Mouse (Mus musculus): ENCODE data around the gene Ak4. TPM values are rescaled to one million over a fixed set of nuclear protein-coding genes. Genes with fewer than 3 reads are reported as not detected.
"Not testable (repeated sequence)": the region's sequence is repeated elsewhere in the genome, so short reads cannot be mapped to it uniquely, and the experiment has no call there.

The Ak4 gene
- total RNA-seq, 1 experiment = 48.1 TPM

DNA sequence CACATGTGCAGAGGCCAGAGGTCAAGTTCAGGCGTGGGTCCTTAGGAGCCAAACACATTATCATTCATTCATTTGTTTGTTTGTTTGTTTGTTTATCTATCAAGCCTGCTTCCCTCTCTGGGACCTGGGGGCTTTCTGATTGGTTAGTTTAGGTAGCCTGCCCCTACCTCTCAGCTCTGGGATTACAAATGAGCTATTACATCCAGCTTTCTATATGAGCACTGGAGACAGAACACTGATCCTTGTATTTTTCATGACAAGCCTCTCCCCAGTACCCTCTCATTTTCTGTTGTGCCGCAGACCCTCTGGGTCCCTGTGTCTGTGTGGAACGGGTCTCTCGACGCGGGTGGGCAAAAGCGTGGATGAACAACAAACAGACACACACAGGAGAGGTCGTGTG lies 30.8 kb upstream of the Ak4 start:
- H3K27ac ChIP-seq (ENCODE audit: insufficient read depth, low read depth, low read length, poor library complexity, severe bottlenecking) = peak overlapping the region; percentile 91

DNA sequence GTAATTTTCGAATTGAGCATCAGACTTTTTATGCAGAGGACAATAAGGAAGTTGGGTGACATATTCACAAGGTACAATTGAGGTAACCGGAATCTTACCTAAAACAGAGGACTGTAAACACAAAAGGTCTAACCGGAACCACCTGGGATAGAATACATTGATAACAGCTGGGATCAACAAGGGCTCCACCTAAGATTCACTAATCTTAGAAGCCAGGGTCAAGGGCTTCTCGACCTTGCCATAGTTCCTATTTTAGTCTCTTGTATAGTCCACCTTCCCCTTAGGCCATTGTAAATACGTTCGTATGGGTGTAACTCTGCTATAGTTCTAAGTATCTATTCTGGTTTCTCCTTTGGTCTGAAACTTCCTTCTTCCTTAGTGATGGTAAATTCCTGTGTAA lies 30.4 kb upstream of the Ak4 start:
- DNase-seq (ENCODE audit: low read depth, low spot score) = peak; percentile 51
- H3K9ac ChIP-seq (ENCODE audit: insufficient read depth, low read depth, low read length, poor library complexity, severe bottlenecking); H3K36me3 ChIP-seq (ENCODE audit: control insufficient read depth, insufficient read depth, low read length, poor library complexity, severe bottlenecking); in situ Hi-C loops (cut with MboI; ENCODE audit: low sequenced_read_pairs in 2 of 2, unreplicated experiment in 2 of 2); H3K9me3 ChIP-seq (ENCODE audit: control insufficient read depth, insufficient read depth, low read depth, low read length): not testable (repeated sequence)
- H3K27ac ChIP-seq (ENCODE audit: insufficient read depth, low read depth, low read length, poor library complexity, severe bottlenecking) = peak overlapping the region; percentile 91
- peaks cover 5 to 23% of the 10 kb centered on the region in 2 experiments for H3K4me1 ChIP-seq (ENCODE audit: control insufficient read depth in 2 of 2, insufficient read depth in 2 of 2, low read length in 2 of 2, poor library complexity in 1 of 2)
- H3K4me3 ChIP-seq (ENCODE audit: insufficient read depth in 1 of 2, low read depth in 1 of 2, low read length in 2 of 2, poor library complexity in 1 of 2, severe bottlenecking in 1 of 2) = 0 out of 4 replicates have a peak overlapping the region, but pooled peaks of 1 of the 2 experiments have one; percentile 28

More for the DNA sequence above, 30.8 kb upstream of the Ak4 start:
- no peak for TF ChIP-seq ZNF384 (IDR thresholded peaks at IDR 0.05; ENCODE audit: low read depth, low read length)
- TF ChIP-seq MAFK (IDR thresholded peaks at IDR 0.05; ENCODE audit: insufficient read depth, low read depth, low read length) = no peak
- no peak for TF ChIP-seq CHD2 (IDR thresholded peaks at IDR 0.05; ENCODE audit: low read depth, low read length)
- TF ChIP-seq ZC3H11A (IDR thresholded peaks at IDR 0.05; ENCODE audit: borderline replicate concordance, low read depth, low read length) = no peak
- no peak for TF ChIP-seq HCFC1 (IDR thresholded peaks at IDR 0.05; ENCODE audit: borderline replicate concordance, insufficient read depth, low read length)
- Histone ChIP-seq H3K4me3 (ENCODE audit: insufficient read depth in 1 of 2, low read depth in 1 of 2, low read length in 2 of 2, poor library complexity in 1 of 2, severe bottlenecking in 1 of 2) (0 out of 4 replicates have a peak overlapping the region, but pooled peaks of 1 of the 2 experiments have one; percentile 28), H3K9me3 (ENCODE audit: control insufficient read depth, insufficient read depth, low read depth, low read length) (no peaks in the 10 kb centered on the region), H3K36me3 (ENCODE audit: control insufficient read depth, insufficient read depth, low read length, poor library complexity, severe bottlenecking) (no peaks in the 10 kb centered on the region), H3K9ac (ENCODE audit: insufficient read depth, low read depth, low read length, poor library complexity, severe bottlenecking) (no peak overlapping the region), H3K4me1 (ENCODE audit: control insufficient read depth in 2 of 2, insufficient read depth in 2 of 2, low read length in 2 of 2, poor library complexity in 1 of 2) (peaks cover 4 to 23% of the 10 kb centered on the region in 2 experiments)
- DNase-seq (ENCODE audit: low read depth, low spot score) = no peak
- in situ Hi-C loops (cut with MboI; ENCODE audit: low sequenced_read_pairs in 2 of 2, unreplicated experiment in 2 of 2) = no loop called here

DNA sequence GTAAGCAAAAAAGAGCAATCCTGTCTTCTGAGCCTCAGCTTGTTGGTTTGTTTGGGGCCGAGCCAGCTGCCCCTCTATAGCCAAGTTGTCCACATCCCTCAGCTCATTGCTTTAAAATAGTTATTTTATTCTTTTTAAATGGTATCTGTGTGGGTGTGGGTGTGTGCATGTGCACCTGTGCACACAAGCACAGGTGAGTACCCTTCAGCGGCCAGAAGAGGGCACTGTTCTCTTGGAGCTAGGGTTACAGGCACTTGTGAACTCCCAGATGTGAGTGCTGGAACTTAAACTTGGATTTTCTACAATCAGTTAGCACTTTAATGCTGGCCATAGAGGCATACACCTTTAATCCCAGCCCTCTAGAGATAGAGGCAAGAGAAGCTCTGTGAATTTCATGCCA lies 26.8 kb upstream of the Ak4 start:
- H3K27ac ChIP-seq (ENCODE audit: insufficient read depth, low read depth, low read length, poor library complexity, severe bottlenecking) = no peak overlapping the region
- TF ChIP-seq ZNF384 (IDR thresholded peaks at IDR 0.05; ENCODE audit: low read depth, low read length) = no peak
- TF ChIP-seq MAFK (IDR thresholded peaks at IDR 0.05; ENCODE audit: insufficient read depth, low read depth, low read length) = no peak
- peak; percentile 61; the same call in 1 of the 2 replicates for TF ChIP-seq ZC3H11A (IDR thresholded peaks at IDR 0.05; ENCODE audit: borderline replicate concordance, low read depth, low read length)
- in situ Hi-C loops (cut with MboI; ENCODE audit: low sequenced_read_pairs in 2 of 2, unreplicated experiment in 2 of 2) = no loop called here
- no peaks in the 10 kb centered on the region for H3K9me3 ChIP-seq (ENCODE audit: control insufficient read depth, insufficient read depth, low read depth, low read length)
- peak; percentile 71 for DNase-seq (ENCODE audit: low read depth, low spot score)
- H3K36me3 ChIP-seq (ENCODE audit: control insufficient read depth, insufficient read depth, low read length, poor library complexity, severe bottlenecking) = no peaks in the 10 kb centered on the region
- H3K9ac ChIP-seq (ENCODE audit: insufficient read depth, low read depth, low read length, poor library complexity, severe bottlenecking) = no peak overlapping the region
- peaks cover 5 to 23% of the 10 kb centered on the region in 2 experiments for H3K4me1 ChIP-seq (ENCODE audit: control insufficient read depth in 2 of 2, insufficient read depth in 2 of 2, low read length in 2 of 2, poor library complexity in 1 of 2)
- H3K4me3 ChIP-seq (ENCODE audit: insufficient read depth in 1 of 2, low read depth in 1 of 2, low read length in 2 of 2, poor library complexity in 1 of 2, severe bottlenecking in 1 of 2) = no peak overlapping the region

DNA sequence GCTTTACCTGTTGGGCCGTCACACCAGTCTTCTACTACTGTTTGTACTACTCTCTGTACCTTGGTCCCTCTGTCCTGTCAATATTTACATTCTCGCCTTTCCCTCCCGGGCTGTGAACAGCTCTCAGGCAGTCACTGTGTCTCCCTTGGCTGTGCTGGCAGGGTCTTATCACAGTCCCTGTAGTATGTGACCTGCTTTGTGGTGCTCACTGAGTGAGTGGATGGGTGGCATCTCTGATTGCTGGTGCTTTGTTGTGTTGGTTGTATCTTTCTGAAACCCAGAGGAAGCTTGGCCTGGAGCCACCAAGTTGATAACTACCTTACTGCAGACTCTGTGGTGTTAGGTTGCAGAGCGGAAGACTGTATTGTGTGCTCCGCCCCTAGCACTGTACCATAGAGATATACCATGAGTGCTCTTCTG lies 25.8 kb upstream of the Ak4 start:
- in situ Hi-C loops (cut with MboI; ENCODE audit: low sequenced_read_pairs in 2 of 2, unreplicated experiment in 2 of 2) = no loop called here
- Histone ChIP-seq H3K4me3 (ENCODE audit: insufficient read depth in 1 of 2, low read depth in 1 of 2, low read length in 2 of 2, poor library complexity in 1 of 2, severe bottlenecking in 1 of 2) (no peak overlapping the region), H3K27ac (ENCODE audit: insufficient read depth, low read depth, low read length, poor library complexity, severe bottlenecking) (no peak overlapping the region), H3K9ac (ENCODE audit: insufficient read depth, low read depth, low read length, poor library complexity, severe bottlenecking) (no peak overlapping the region), H3K9me3 (ENCODE audit: control insufficient read depth, insufficient read depth, low read depth, low read length) (no peaks in the 10 kb centered on the region), H3K4me1 (ENCODE audit: control insufficient read depth in 2 of 2, insufficient read depth in 2 of 2, low read length in 2 of 2, poor library complexity in 1 of 2) (peaks cover 3 to 14% of the 10 kb centered on the region in 2 experiments), H3K36me3 (ENCODE audit: control insufficient read depth, insufficient read depth, low read length, poor library complexity, severe bottlenecking) (no peaks in the 10 kb centered on the region)
- no peak for TF ChIP-seq ZNF384 (IDR thresholded peaks at IDR 0.05; ENCODE audit: low read depth, low read length)
- no peak for DNase-seq (ENCODE audit: low read depth, low spot score)

DNA sequence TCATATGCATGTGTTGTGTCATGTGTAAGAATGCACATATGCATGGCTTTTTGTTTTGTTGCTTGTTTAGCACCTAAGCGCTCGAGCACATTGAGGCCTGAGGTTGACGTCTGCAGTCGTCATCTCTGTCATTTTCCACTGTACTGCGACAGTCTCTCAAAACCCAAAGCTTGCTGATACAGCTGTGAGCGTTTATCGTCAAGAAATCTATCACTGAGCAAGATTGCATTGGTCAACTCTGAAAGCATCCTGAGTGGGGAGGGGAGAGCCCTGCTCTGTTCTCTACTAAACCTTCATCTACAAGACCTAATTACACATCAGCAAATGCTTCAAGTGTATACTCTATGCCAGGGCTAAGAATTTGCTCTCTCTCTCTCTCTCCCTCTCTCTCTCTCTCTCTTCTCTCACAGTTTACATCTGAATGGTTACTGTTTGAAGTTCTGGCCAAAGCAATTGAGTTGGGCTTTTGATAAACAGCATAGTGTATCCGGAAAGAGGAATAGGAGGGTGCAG lies 24.0 kb upstream of the Ak4 start:
- H3K36me3 ChIP-seq (ENCODE audit: control insufficient read depth, insufficient read depth, low read length, poor library complexity, severe bottlenecking) = no peaks in the 10 kb centered on the region
- TF ChIP-seq ZNF384 (IDR thresholded peaks at IDR 0.05; ENCODE audit: low read depth, low read length) (no peak), HCFC1 (IDR thresholded peaks at IDR 0.05; ENCODE audit: borderline replicate concordance, insufficient read depth, low read length) (no peak), MAFK (IDR thresholded peaks at IDR 0.05; ENCODE audit: insufficient read depth, low read depth, low read length) (no peak), CHD2 (IDR thresholded peaks at IDR 0.05; ENCODE audit: low read depth, low read length) (no peak), ZC3H11A (IDR thresholded peaks at IDR 0.05; ENCODE audit: borderline replicate concordance, low read depth, low read length) (no peak)
- no peaks in the 10 kb centered on the region for H3K9me3 ChIP-seq (ENCODE audit: control insufficient read depth, insufficient read depth, low read depth, low read length)
- H3K27ac ChIP-seq (ENCODE audit: insufficient read depth, low read depth, low read length, poor library complexity, severe bottlenecking) = no peak overlapping the region
- H3K4me1 ChIP-seq (ENCODE audit: control insufficient read depth in 2 of 2, insufficient read depth in 2 of 2, low read length in 2 of 2, poor library complexity in 1 of 2) = peaks cover 2 to 4% of the 10 kb centered on the region in 2 experiments; a peak in 3 of 4 replicates
- no peak overlapping the region for H3K9ac ChIP-seq (ENCODE audit: insufficient read depth, low read depth, low read length, poor library complexity, severe bottlenecking)
- H3K4me3 ChIP-seq (ENCODE audit: insufficient read depth in 1 of 2, low read depth in 1 of 2, low read length in 2 of 2, poor library complexity in 1 of 2, severe bottlenecking in 1 of 2) = no peak overlapping the region
- in situ Hi-C loops (cut with MboI; ENCODE audit: low sequenced_read_pairs in 2 of 2, unreplicated experiment in 2 of 2) = no loop called here
- no peak for DNase-seq (ENCODE audit: low read depth, low spot score)

Data from ES-E14 (cell line).